ENCODE assay signal across 13 mouse cellular contexts in genomic region chr14:13000997-13001699, GRCm38 (mm10).
DNase-seq lines count a peak whose midpoint lies in the region; ATAC-seq lines count a peak whose summit lies in the region.
"Had no signal": no experiment of that assay in that cellular context is flagged by ENCODE, and none has a peak within 500 bp of the region (broad histone marks: within the 10 kb centered on the region; RNA-seq: fewer than 3 reads in every experiment).

No protein-coding gene starts in this region.

- peak; percentile 43 for DNase-seq in Muller cell, postnatal 12 days (ENCODE audit: inconsistent ontology term)
- peak; percentile 83 for DNase-seq in adrenal gland, adult 2 months
- peak; percentile 42 to 57 for DNase-seq in layer of hippocampus, adult 8-10 months (ENCODE audit: low spot score in 2 of 2)
- peak; percentile 17 for DNase-seq in lung, postnatal 10 days
- no peak for DNase-seq in kidney, postnatal 4 days
- DNase-seq in forebrain, embryonic 11.5 days (ENCODE audit: low spot score) = no peak
- DNase-seq in hindbrain, embryonic 14.5 days (ENCODE audit: low spot score) = no peak
- DNase-seq: embryo, embryonic 11 days; thymus, adult 18-20 months had no signal

- H3K4me3 ChIP-seq in forebrain, embryonic 11.5 days (ENCODE audit: low read depth, low read length) = no peak overlapping the region
- H3K4me3 ChIP-seq in hindbrain, embryonic 13.5 days = no peak overlapping the region
- H3K4me3 ChIP-seq in hindbrain, embryonic 14.5 days (replicated peaks; ENCODE audit: low read length) = no peak overlapping the region
- H3K4me3 ChIP-seq: forebrain, embryonic 12.5 days; liver, embryonic 12.5 days; neural tube, embryonic 13.5 days had no signal

- WGBS in forebrain, embryonic 11.5 days = 88% methylated on average over 1 of the region's 1 CpGs
- WGBS in hindbrain, embryonic 13.5 days = 94% methylated on average over 1 of the region's 1 CpGs
- WGBS in hindbrain, embryonic 14.5 days = 88% methylated on average over 1 of the region's 1 CpGs

- H3K9me3 ChIP-seq in forebrain, embryonic 11.5 days (ENCODE audit: control insufficient read depth, low read length) = no peaks in the 10 kb centered on the region
- no peaks in the 10 kb centered on the region for H3K9me3 ChIP-seq in hindbrain, embryonic 13.5 days
- no peaks in the 10 kb centered on the region for H3K9me3 ChIP-seq in hindbrain, embryonic 14.5 days (ENCODE audit: control insufficient read depth, low read length)
- H3K9me3 ChIP-seq: forebrain, embryonic 12.5 days; liver, embryonic 12.5 days; neural tube, embryonic 13.5 days had no signal

- H3K27ac ChIP-seq in forebrain, embryonic 11.5 days (ENCODE audit: low read depth, low read length) = no peak overlapping the region
- no peak overlapping the region for H3K27ac ChIP-seq in hindbrain, embryonic 13.5 days
- no peak overlapping the region for H3K27ac ChIP-seq in hindbrain, embryonic 14.5 days
- H3K27ac ChIP-seq: forebrain, embryonic 12.5 days; liver, embryonic 12.5 days; neural tube, embryonic 13.5 days had no signal

- H3K4me2 ChIP-seq in forebrain, embryonic 11.5 days (ENCODE audit: low read depth, low read length, severe bottlenecking) = no peak overlapping the region
- H3K4me2 ChIP-seq in hindbrain, embryonic 13.5 days = no peak overlapping the region
- H3K4me2 ChIP-seq in hindbrain, embryonic 14.5 days (replicated peaks) = no peak overlapping the region
- H3K4me2 ChIP-seq: forebrain, embryonic 12.5 days; liver, embryonic 12.5 days; neural tube, embryonic 13.5 days had no signal

- no peak for ATAC-seq in forebrain, embryonic 11.5 days (replicated peaks; ENCODE audit: low FRiP score)
- no peak for ATAC-seq in hindbrain, embryonic 13.5 days (ENCODE audit: low FRiP score)
- no peak for ATAC-seq in hindbrain, embryonic 14.5 days (ENCODE audit: low FRiP score)
- ATAC-seq: liver, embryonic 12.5 days had no signal

- no peak overlapping the region for H3K9ac ChIP-seq in forebrain, embryonic 11.5 days (ENCODE audit: low read length)
- no peak overlapping the region for H3K9ac ChIP-seq in hindbrain, embryonic 13.5 days
- no peak overlapping the region for H3K9ac ChIP-seq in hindbrain, embryonic 14.5 days
- H3K9ac ChIP-seq: forebrain, embryonic 12.5 days; liver, embryonic 12.5 days; neural tube, embryonic 13.5 days had no signal

- no peaks in the 10 kb centered on the region for H3K36me3 ChIP-seq in forebrain, embryonic 11.5 days (ENCODE audit: control insufficient read depth, insufficient read depth, low read length)
- H3K36me3 ChIP-seq in hindbrain, embryonic 13.5 days = no peaks in the 10 kb centered on the region
- H3K36me3 ChIP-seq in hindbrain, embryonic 14.5 days (replicated peaks; ENCODE audit: control insufficient read depth, insufficient read depth) = no peaks in the 10 kb centered on the region
- H3K36me3 ChIP-seq: forebrain, embryonic 12.5 days; liver, embryonic 12.5 days; neural tube, embryonic 13.5 days had no signal

- no peaks in the 10 kb centered on the region for H3K4me1 ChIP-seq in forebrain, embryonic 11.5 days (replicated peaks; ENCODE audit: control insufficient read depth, insufficient read depth, low read length)
- H3K4me1 ChIP-seq in hindbrain, embryonic 13.5 days (replicated peaks) = no peaks in the 10 kb centered on the region
- H3K4me1 ChIP-seq in hindbrain, embryonic 14.5 days (replicated peaks; ENCODE audit: control insufficient read depth, insufficient read depth, low read length) = no peaks in the 10 kb centered on the region
- H3K4me1 ChIP-seq: forebrain, embryonic 12.5 days; liver, embryonic 12.5 days; neural tube, embryonic 13.5 days had no signal

- H3K27me3 ChIP-seq in forebrain, embryonic 11.5 days (ENCODE audit: control insufficient read depth, insufficient read depth, low read length) = no peaks in the 10 kb centered on the region
- H3K27me3 ChIP-seq in hindbrain, embryonic 13.5 days = no peaks in the 10 kb centered on the region
- no peaks in the 10 kb centered on the region for H3K27me3 ChIP-seq in hindbrain, embryonic 14.5 days (ENCODE audit: control insufficient read depth, insufficient read depth, low read length)
- H3K27me3 ChIP-seq: forebrain, embryonic 12.5 days; liver, embryonic 12.5 days; neural tube, embryonic 13.5 days had no signal

Comparison
In these comparisons a context has a peak if more than half of its experiments do, and no peak if none do; other contexts are left out.
1. DNase-seq: peak in Muller cell, postnatal 12 days (single experiment), adrenal gland, adult 2 months (single experiment), layer of hippocampus, adult 8-10 months (2 of 2) and lung, postnatal 10 days (single experiment); none in kidney, postnatal 4 days (0 of 2), forebrain, embryonic 11.5 days (single experiment) and hindbrain, embryonic 14.5 days (single experiment).